14 mouse cellular contexts compared by ENCODE assay signal in genomic region chr14:24650902-24651270, GRCm38 (mm10).
DNase-seq lines count a peak whose midpoint lies in the region; ATAC-seq and TF ChIP-seq lines count a peak whose summit lies in the region.
"Had no signal": no experiment of that assay in that cellular context is flagged by ENCODE, and none has a peak within 500 bp of the region (broad histone marks: within the 10 kb centered on the region; RNA-seq: fewer than 3 reads in every experiment).

No protein-coding gene starts in this region.

- peak; percentile 68 for ATAC-seq in forebrain, embryonic 14.5 days
- ATAC-seq in intestine, embryonic 15.5 days: 0 out of 2 replicates have a peak, but pooled peaks have one; percentile 59
- ATAC-seq in neural tube, embryonic 14.5 days (ENCODE audit: low read depth): no peak
- ATAC-seq: inflammation-experienced regulatory T-cells, adult 6 months had no signal

- no peaks in the 10 kb centered on the region for H3K27me3 ChIP-seq in forebrain, embryonic 14.5 days (replicated peaks; ENCODE audit: control insufficient read depth, insufficient read depth, low read length)
- no peaks in the 10 kb centered on the region for H3K27me3 ChIP-seq in intestine, embryonic 15.5 days (replicated peaks)
- H3K27me3 ChIP-seq in neural tube, embryonic 14.5 days (ENCODE audit: control insufficient read depth, insufficient read depth, low read length): no peaks in the 10 kb centered on the region
- H3K27me3 ChIP-seq in thymus, adult 2 months (ENCODE audit: control insufficient read depth, insufficient read depth, low read length): no peaks in the 10 kb centered on the region

- no peak for TF ChIP-seq CTCF in brain, embryonic 14.5 days (IDR thresholded peaks at IDR 0.05; ENCODE audit: borderline replicate concordance, extremely low read depth, insufficient read depth, insufficient read length)
- no peak for TF ChIP-seq CTCF in thymus, adult 2 months (IDR thresholded peaks at IDR 0.05; ENCODE audit: borderline replicate concordance, control insufficient read depth, extremely low read depth, insufficient read depth, low read length, poor library complexity)

- 8% methylated on average over 12 of the region's 12 CpGs for WGBS in forebrain, embryonic 14.5 days
- 28% methylated on average over 12 of the region's 12 CpGs for WGBS in intestine, embryonic 15.5 days
- 14% methylated on average over 12 of the region's 12 CpGs for WGBS in neural tube, embryonic 14.5 days
- WGBS in thymus, adult 2 months: 88% methylated on average over 12 of the region's 12 CpGs

- H3K36me3 ChIP-seq in forebrain, embryonic 14.5 days (ENCODE audit: control insufficient read depth, insufficient read depth, low read length): no peaks in the 10 kb centered on the region
- H3K36me3 ChIP-seq in intestine, embryonic 15.5 days: no peaks in the 10 kb centered on the region
- no peaks in the 10 kb centered on the region for H3K36me3 ChIP-seq in neural tube, embryonic 14.5 days (ENCODE audit: control insufficient read depth, insufficient read depth, low read length)
- H3K36me3 ChIP-seq in thymus, adult 2 months (ENCODE audit: control insufficient read depth, insufficient read depth, low read length): no peaks in the 10 kb centered on the region
- H3K36me3 ChIP-seq: limb, embryonic 13.5 days had no signal

- H3K9ac ChIP-seq in forebrain, embryonic 14.5 days (ENCODE audit: low read length): peak overlapping the region; percentile 23; the same call in 1 of the 2 replicates
- no peak overlapping the region for H3K9ac ChIP-seq in intestine, embryonic 15.5 days
- no peak overlapping the region for H3K9ac ChIP-seq in neural tube, embryonic 14.5 days (replicated peaks; ENCODE audit: low read depth, low read length)
- H3K9ac ChIP-seq: limb, embryonic 13.5 days had no signal

- peaks cover 22% of the 10 kb centered on the region for H3K4me1 ChIP-seq in forebrain, embryonic 14.5 days (ENCODE audit: control insufficient read depth, insufficient read depth, low read length)
- no peaks in the 10 kb centered on the region for H3K4me1 ChIP-seq in intestine, embryonic 15.5 days (replicated peaks)
- H3K4me1 ChIP-seq in neural tube, embryonic 14.5 days (ENCODE audit: control insufficient read depth, insufficient read depth, low read length): peaks cover 10% of the 10 kb centered on the region
- H3K4me1 ChIP-seq in thymus, adult 2 months (replicated peaks; ENCODE audit: control insufficient read depth, insufficient read depth, low read length): no peaks in the 10 kb centered on the region

- no peaks in the 10 kb centered on the region for H3K9me3 ChIP-seq in forebrain, embryonic 14.5 days (replicated peaks; ENCODE audit: control insufficient read depth, low read length)
- H3K9me3 ChIP-seq in intestine, embryonic 15.5 days: no peaks in the 10 kb centered on the region
- H3K9me3 ChIP-seq in neural tube, embryonic 14.5 days (ENCODE audit: control insufficient read depth, low read length): no peaks in the 10 kb centered on the region
- H3K9me3 ChIP-seq: limb, embryonic 13.5 days; megakaryocyte, embryonic 14.5 days had no signal

- no peak overlapping the region for H3K4me3 ChIP-seq in forebrain, embryonic 14.5 days (ENCODE audit: low read depth, low read length)
- no peak overlapping the region for H3K4me3 ChIP-seq in intestine, embryonic 15.5 days (replicated peaks)
- H3K4me3 ChIP-seq in neural tube, embryonic 14.5 days (ENCODE audit: low read depth, low read length): no peak overlapping the region
- H3K4me3 ChIP-seq in thymus, adult 2 months (ENCODE audit: control insufficient read depth, insufficient read depth, low read length): no peak overlapping the region
- H3K4me3 ChIP-seq: limb, embryonic 13.5 days; megakaryocyte, embryonic 14.5 days had no signal

- peak overlapping the region; percentile 81 for H3K27ac ChIP-seq in forebrain, embryonic 14.5 days (ENCODE audit: low read depth, low read length)
- H3K27ac ChIP-seq in intestine, embryonic 15.5 days: no peak overlapping the region
- H3K27ac ChIP-seq in neural tube, embryonic 14.5 days (ENCODE audit: low read depth, low read length): peak overlapping the region; percentile 85
- H3K27ac ChIP-seq in thymus, adult 2 months (ENCODE audit: control insufficient read depth, insufficient read depth, low read length): no peak overlapping the region
- H3K27ac ChIP-seq: limb, embryonic 13.5 days had no signal

- no peak for TF ChIP-seq POLR2A in brain, embryonic 14.5 days (IDR thresholded peaks at IDR 0.05; ENCODE audit: borderline replicate concordance, extremely low read depth, insufficient read depth, insufficient read length, poor library complexity, severe bottlenecking)
- no peak for TF ChIP-seq POLR2A in thymus, adult 2 months (IDR thresholded peaks at IDR 0.05; ENCODE audit: control insufficient read depth, extremely low read depth, insufficient read depth, low read length, poor library complexity)

- DNase-seq in brain, embryonic 14.5 days (ENCODE audit: low read depth): peak; percentile 89
- DNase-seq in forebrain, embryonic 14.5 days (ENCODE audit: low spot score): peak; percentile 80
- no peak for DNase-seq in right cerebral cortex, postnatal 14 days
- DNase-seq in layer of hippocampus, postnatal 14 days (ENCODE audit: low spot score in 2 of 2): no peak
- DNase-seq in thymus, adult 2 months: no peak
- DNase-seq: adrenal gland, adult 2 months; kidney, postnatal 4 days; lung, adult 18-20 months had no signal

- no peak overlapping the region for H3K4me2 ChIP-seq in forebrain, embryonic 14.5 days (ENCODE audit: low read length)
- H3K4me2 ChIP-seq in intestine, embryonic 15.5 days (replicated peaks): 0 out of 2 replicates have a peak overlapping the region, but pooled peaks have one; percentile 28
- H3K4me2 ChIP-seq in neural tube, embryonic 14.5 days (ENCODE audit: low read depth, low read length): no peak overlapping the region
- H3K4me2 ChIP-seq: heart, embryonic 11.5 days; limb, embryonic 13.5 days had no signal

Comparison
In these comparisons a context has a peak if more than half of its experiments do, and no peak if none do; other contexts are left out.
1. DNase-seq: peak in brain, embryonic 14.5 days (single experiment) and forebrain, embryonic 14.5 days (single experiment); none in right cerebral cortex, postnatal 14 days (single experiment), layer of hippocampus, postnatal 14 days (0 of 2) and thymus, adult 2 months (single experiment).
2. H3K27ac ChIP-seq: peak in forebrain, embryonic 14.5 days (single experiment) and neural tube, embryonic 14.5 days (single experiment); none in intestine, embryonic 15.5 days (single experiment) and thymus, adult 2 months (single experiment).